Mouse (Mus musculus) thymus, postnatal 4 days (tissue): ENCODE results near the gene Dntt.

ENCODE experiments used
- DNase-seq: peaks from one replicate; pipeline ENCODE4 v3.0.0; 2021

Gene Dntt

GRCm38 (mm10) chr19:41076906-41077305 is 47.8 kb downstream of the Dntt start, which contains the start of gene Opalin:
Gene Opalin, minus strand, starts transcription at chr19:41077113.
- no peak for DNase-seq

- no peak for DNase-seq
These were observed 52.5 kb downstream of the Dntt start for GRCm38 (mm10) chr19:41081589-41081988.

GRCm38 (mm10) chr19:41083646-41084045 is 54.6 kb downstream of the Dntt start:
- no peak for DNase-seq

GRCm38 (mm10) chr19:41086289-41086688 is 57.2 kb downstream of the Dntt start:
- DNase-seq, result no peak

- peak; percentile 72 for DNase-seq
These were observed 57.6 kb downstream of the Dntt start for GRCm38 (mm10) chr19:41086700-41087099.

- no peak for DNase-seq
These were observed 58.8 kb downstream of the Dntt start for GRCm38 (mm10) chr19:41087901-41088300.

GRCm38 (mm10) chr19:41088491-41088890 is 59.4 kb downstream of the Dntt start:
- DNase-seq, result peak; percentile 58

- peak; percentile 76 for DNase-seq
These were observed 60.8 kb downstream of the Dntt start for GRCm38 (mm10) chr19:41089833-41090232.

GRCm38 (mm10) chr19:41091901-41092300 is 62.8 kb downstream of the Dntt start:
- DNase-seq, result no peak

GRCm38 (mm10) chr19:41097038-41097437 is 68.0 kb downstream of the Dntt start:
- no peak for DNase-seq

GRCm38 (mm10) chr19:41100863-41101262 is 71.8 kb downstream of the Dntt start:
- DNase-seq, result no peak

- no peak for DNase-seq
These were observed 72.3 kb downstream of the Dntt start for GRCm38 (mm10) chr19:41101390-41101789.

- DNase-seq, result peak; percentile 26
These were observed 75.8 kb downstream of the Dntt start for GRCm38 (mm10) chr19:41104922-41105321.

GRCm38 (mm10) chr19:41107530-41107929 is 78.5 kb downstream of the Dntt start:
- no peak for DNase-seq

- no peak for DNase-seq
These were observed 79.6 kb downstream of the Dntt start for GRCm38 (mm10) chr19:41108666-41109065.
